ENCODE assay signal across 12 mouse cellular contexts in the genomic region with DNA sequence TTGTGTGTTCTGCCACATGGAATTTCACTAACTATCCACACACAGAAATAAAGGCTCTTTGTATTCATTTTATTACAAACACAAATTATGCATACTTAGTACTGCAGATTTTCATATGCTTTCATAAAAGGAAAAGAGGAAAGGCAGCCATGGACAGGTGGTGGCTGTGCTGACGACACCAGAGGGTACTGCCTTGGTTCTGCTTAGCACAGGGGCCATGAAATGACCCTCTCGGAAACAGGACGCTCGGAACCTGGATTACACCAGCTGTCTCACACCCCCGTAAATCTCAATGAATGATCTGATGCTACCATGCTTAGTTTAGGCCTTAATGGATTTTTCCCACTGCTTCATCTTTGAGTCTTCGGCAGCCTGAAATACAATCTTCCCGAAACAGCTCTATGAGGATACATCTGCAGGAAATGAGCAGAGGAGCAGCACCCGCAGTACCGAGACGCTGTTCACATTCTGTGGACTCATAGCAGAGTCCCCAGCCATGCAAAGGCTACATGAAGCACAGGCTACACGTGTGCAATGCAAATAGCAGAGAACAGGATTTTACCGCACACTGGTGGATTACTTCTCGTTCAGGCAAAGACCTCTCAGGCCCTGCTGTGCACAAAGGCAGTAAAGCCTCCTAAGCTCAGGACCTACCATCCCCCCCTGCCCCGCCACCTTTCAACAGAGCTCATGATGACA. TPM values are rescaled to one million over a fixed set of nuclear protein-coding genes. Genes with fewer than 3 reads are reported as not detected.
DNase-seq lines count a peak whose midpoint lies in the region; ATAC-seq and TF ChIP-seq lines count a peak whose summit lies in the region.
"Had no signal": no experiment of that assay in that cellular context is flagged by ENCODE, and none has a peak within 500 bp of the region (broad histone marks: within the 10 kb centered on the region; RNA-seq: fewer than 3 reads in every experiment).

No protein-coding gene starts in this region.

- no peak overlapping the region for H3K4me3 ChIP-seq in heart, embryonic 14.5 days (ENCODE audit: control insufficient read depth in 1 of 2, insufficient read depth in 1 of 2, low read depth in 1 of 2, low read length in 2 of 2)
- no peak overlapping the region for H3K4me3 ChIP-seq in embryonic facial prominence, embryonic 11.5 days (ENCODE audit: low read depth, low read length)
- no peak overlapping the region for H3K4me3 ChIP-seq in hindbrain, embryonic 16.5 days (ENCODE audit: low read length)
- H3K4me3 ChIP-seq in neural tube, embryonic 13.5 days, result 0 out of 2 replicates have a peak overlapping the region, but pooled peaks have one; percentile 1
- no peak overlapping the region for H3K4me3 ChIP-seq in left cerebral cortex, adult 2 months
- H3K4me3 ChIP-seq: erythroblast, embryonic 14.5 days had no signal

- H3K9me3 ChIP-seq in heart, embryonic 14.5 days (ENCODE audit: control insufficient read depth, low read length), result no peaks in the 10 kb centered on the region
- H3K9me3 ChIP-seq in embryonic facial prominence, embryonic 11.5 days (replicated peaks; ENCODE audit: control insufficient read depth, low read length), result no peaks in the 10 kb centered on the region
- H3K9me3 ChIP-seq in hindbrain, embryonic 16.5 days (ENCODE audit: control insufficient read depth, low read length), result no peaks in the 10 kb centered on the region
- H3K9me3 ChIP-seq in neural tube, embryonic 13.5 days, result no peaks in the 10 kb centered on the region

- H3K27me3 ChIP-seq in heart, embryonic 14.5 days (ENCODE audit: control insufficient read depth, insufficient read depth, low read length), result no peaks in the 10 kb centered on the region
- H3K27me3 ChIP-seq in embryonic facial prominence, embryonic 11.5 days (ENCODE audit: control insufficient read depth, insufficient read depth, low read length), result no peaks in the 10 kb centered on the region
- no peaks in the 10 kb centered on the region for H3K27me3 ChIP-seq in hindbrain, embryonic 16.5 days (replicated peaks; ENCODE audit: control insufficient read depth, insufficient read depth, low read length)
- no peaks in the 10 kb centered on the region for H3K27me3 ChIP-seq in neural tube, embryonic 13.5 days

- 0 out of 4 replicates have a peak overlapping the region, but pooled peaks of 1 of the 2 experiments have one; percentile 14 for H3K27ac ChIP-seq in heart, embryonic 14.5 days (replicated peaks in 1 of 2; ENCODE audit: control insufficient read depth in 1 of 2, insufficient read depth in 1 of 2, low read depth in 2 of 2, low read length in 2 of 2)
- H3K27ac ChIP-seq in embryonic facial prominence, embryonic 11.5 days (replicated peaks; ENCODE audit: low read depth, low read length), result no peak overlapping the region; the same call in 1 of the 2 replicates
- H3K27ac ChIP-seq in hindbrain, embryonic 16.5 days (ENCODE audit: low read depth, low read length), result no peak overlapping the region
- peak overlapping the region; percentile 63 for H3K27ac ChIP-seq in neural tube, embryonic 13.5 days (replicated peaks)
- H3K27ac ChIP-seq in left cerebral cortex, adult 2 months, result no peak overlapping the region; the same call in 1 of the 2 replicates

- H3K4me1 ChIP-seq in heart, embryonic 14.5 days (ENCODE audit: control insufficient read depth in 2 of 2, insufficient read depth in 2 of 2, low read length in 2 of 2), result peaks cover 13 to 25% of the 10 kb centered on the region in 2 experiments
- peaks cover 5% of the 10 kb centered on the region for H3K4me1 ChIP-seq in embryonic facial prominence, embryonic 11.5 days (ENCODE audit: control insufficient read depth, insufficient read depth, low read length)
- H3K4me1 ChIP-seq in hindbrain, embryonic 16.5 days (ENCODE audit: control insufficient read depth, insufficient read depth, low read depth, low read length), result peaks cover 5% of the 10 kb centered on the region; the same call in 1 of the 2 replicates
- peaks cover 17% of the 10 kb centered on the region for H3K4me1 ChIP-seq in neural tube, embryonic 13.5 days (replicated peaks)

- peak overlapping the region; percentile 27; the same call in 1 of the 2 replicates for H3K4me2 ChIP-seq in heart, embryonic 14.5 days (ENCODE audit: low read length)
- H3K4me2 ChIP-seq in embryonic facial prominence, embryonic 11.5 days (ENCODE audit: low read depth, low read length), result 0 out of 2 replicates have a peak overlapping the region, but pooled peaks have one; percentile 0
- 0 out of 2 replicates have a peak overlapping the region, but pooled peaks have one; percentile 9 for H3K4me2 ChIP-seq in hindbrain, embryonic 16.5 days (ENCODE audit: low read length)
- H3K4me2 ChIP-seq in neural tube, embryonic 13.5 days, result peak overlapping the region; percentile 43

- H3K36me3 ChIP-seq in heart, embryonic 14.5 days (ENCODE audit: control insufficient read depth, insufficient read depth, low read length), result no peaks in the 10 kb centered on the region
- H3K36me3 ChIP-seq in embryonic facial prominence, embryonic 11.5 days (replicated peaks; ENCODE audit: control insufficient read depth, insufficient read depth, low read depth, low read length), result no peaks in the 10 kb centered on the region
- H3K36me3 ChIP-seq in hindbrain, embryonic 16.5 days (ENCODE audit: control insufficient read depth, insufficient read depth, low read length), result 0 out of 2 replicates have a peak, but pooled peaks cover 2% of the 10 kb centered on the region
- H3K36me3 ChIP-seq in neural tube, embryonic 13.5 days, result no peaks in the 10 kb centered on the region

- no peak overlapping the region; the same call in 1 of the 2 replicates for H3K9ac ChIP-seq in heart, embryonic 14.5 days (ENCODE audit: low read length)
- peak overlapping the region; percentile 22 for H3K9ac ChIP-seq in embryonic facial prominence, embryonic 11.5 days (replicated peaks; ENCODE audit: low read length)
- H3K9ac ChIP-seq in hindbrain, embryonic 16.5 days (ENCODE audit: low read depth, low read length), result no peak overlapping the region
- H3K9ac ChIP-seq in neural tube, embryonic 13.5 days, result peak overlapping the region; percentile 61

- WGBS in heart, embryonic 14.5 days, result 49% methylated on average over 14 of the region's 14 CpGs
- WGBS in embryonic facial prominence, embryonic 11.5 days, result 30% methylated on average over 14 of the region's 14 CpGs
- WGBS in hindbrain, embryonic 16.5 days, result 41% methylated on average over 14 of the region's 14 CpGs
- 15% methylated on average over 14 of the region's 14 CpGs for WGBS in neural tube, embryonic 13.5 days

- TF ChIP-seq CTCF in left cerebral cortex, adult 2 months (IDR thresholded peaks at IDR 0.05), result no peak

- no peak for DNase-seq in heart, postnatal 14 days
- DNase-seq in embryonic facial prominence, embryonic 11.5 days (ENCODE audit: low spot score), result peak; percentile 51
- no peak for DNase-seq in lung, adult 18-20 months
- no peak for DNase-seq in left cerebral cortex, adult 2 months (ENCODE audit: extremely low spot score in 1 of 2, low spot score in 2 of 2)
- DNase-seq: adrenal gland, adult 2 months had no signal

- intact Hi-C loops in heart, postnatal 14 days (cut with DNase I), result no loop called here
- intact Hi-C loops in left cerebral cortex, adult 2 months (cut with DNase I), result no loop called here

- ATAC-seq in heart, embryonic 14.5 days (ENCODE audit: insufficient number of reproducible peaks, insufficient read depth, low FRiP score, low read depth), result no peak
- 0 out of 2 replicates have a peak, but pooled peaks have one; percentile 34 for ATAC-seq in embryonic facial prominence, embryonic 11.5 days (replicated peaks; ENCODE audit: insufficient number of reproducible peaks, low FRiP score, low TSS enrichment, low read depth)
- ATAC-seq in hindbrain, embryonic 16.5 days, result peak; percentile 65; the same call in 1 of the 2 replicates
- peak; percentile 91 for ATAC-seq in neural tube, embryonic 13.5 days (ENCODE audit: low read depth)
- ATAC-seq in granulocyte monocyte progenitor cell, adult 5-6 weeks (replicated peaks; ENCODE audit: poor library complexity, severe bottlenecking), result no peak
- ATAC-seq: intestine, embryonic 16.5 days; lung, postnatal 0 days had no signal

RNA-seq across cellular contexts. Expression of a gene that starts 17.2 kb away (rescaled TPM):
- 63.3 and 72.0 TPM in 2 replicates for polyA plus RNA-seq in heart, embryonic 14.5 days (2014; fragmentation: Nextera tagmentation; extraction: Ambion mirVana)
- 10 to 100 TPM; 63.8 to 64.7 TPM for total RNA-seq in heart, postnatal 14 days (2021)
- 67.6 and 72.6 TPM in 2 replicates for polyA plus RNA-seq in embryonic facial prominence, embryonic 11.5 days (2014; fragmentation: Nextera tagmentation; extraction: Ambion mirVana)
- 70.4 and 78.7 TPM in 2 replicates for polyA plus RNA-seq in hindbrain, embryonic 16.5 days (2015; fragmentation: Nextera tagmentation; extraction: Ambion mirVana)
- 67.0 and 71.3 TPM in 2 replicates for polyA plus RNA-seq in neural tube, embryonic 13.5 days (2015; fragmentation: Nextera tagmentation; extraction: Ambion mirVana)
- 27.6 and 38.3 TPM in 2 replicates for total RNA-seq in granulocyte monocyte progenitor cell, adult 5-6 weeks (2014; fragmentation: Nextera tagmentation)
- total RNA-seq in granulocyte monocyte progenitor cell, adult 5-6 weeks (2017), result 70.8 and 72.5 TPM in 2 replicates
- total RNA-seq in left cerebral cortex, adult 2 months (2021), result 10 to 100 TPM; 25.6 to 26.0 TPM

Comparison
In these comparisons a context has a peak if more than half of its experiments do, and no peak if none do; other contexts are left out.
1. ATAC-seq: peak in embryonic facial prominence, embryonic 11.5 days (single experiment), hindbrain, embryonic 16.5 days (single experiment) and neural tube, embryonic 13.5 days (single experiment); none in heart, embryonic 14.5 days (single experiment) and granulocyte monocyte progenitor cell, adult 5-6 weeks (single experiment).
2. H3K9ac ChIP-seq: peak in embryonic facial prominence, embryonic 11.5 days (single experiment) and neural tube, embryonic 13.5 days (single experiment); none in heart, embryonic 14.5 days (single experiment) and hindbrain, embryonic 16.5 days (single experiment).
3. Peak in every context shown above with its lines, with median percentiles within 50 percentile points of each other: H3K4me2 ChIP-seq.